Mouse (Mus musculus) kidney, adult 2 months (tissue): ENCODE data around the gene Cript.

ENCODE experiments used
- CTCF ChIP-seq: fragments of 200-500 bp; conservative IDR thresholded peaks from 2 replicates; pipeline ENCODE4 v1.5.1; 2011; ENCODE audit warnings: low read depth, mild to moderate bottlenecking, control low read depth, low read length, moderate library complexity, mixed read lengths; ENCODE audit not compliant: insufficient read depth, insufficient read length
- POLR2A ChIP-seq: fragments of 200-500 bp; IDR thresholded peaks from one replicate; pipeline ENCODE4 v1.6.1; 2011; ENCODE audit warnings: low read depth, low read length, control low read depth

- TF ChIP-seq POLR2A (no peak), CTCF (no peak)
Measured at GRCm38 (mm10) chr17:87062639-87063038, 37.3 kb downstream of the Cript start.
